Mouse (Mus musculus): ENCODE data around the gene Frrs1.

DNA sequence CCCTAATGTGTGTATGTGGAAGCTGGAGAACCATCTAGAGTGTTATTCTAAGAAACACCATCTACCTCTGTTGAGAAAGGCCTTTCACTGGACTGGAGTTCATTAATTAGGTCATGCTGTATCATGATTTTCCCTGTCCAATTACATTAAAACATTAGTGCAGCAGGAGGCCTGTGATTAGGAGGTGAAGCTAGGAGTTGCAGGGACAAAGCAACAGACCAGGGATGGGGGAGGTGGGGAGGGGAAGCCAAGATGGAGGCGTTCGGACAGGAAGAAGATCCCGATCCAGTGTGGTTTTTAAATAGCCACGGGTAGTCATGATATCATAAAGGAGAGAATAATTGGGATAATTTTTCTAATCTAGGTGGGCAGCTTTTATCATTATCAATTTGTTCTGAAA lies 57.8 kb downstream of the Frrs1 start:
- TF ChIP-seq EP300 (IDR thresholded peaks at IDR 0.05; ENCODE audit: low read depth) = no peak
- TF ChIP-seq CTCF (IDR thresholded peaks at IDR 0.05; ENCODE audit: low read depth) = no peak

All from liver, postnatal 0 days (tissue).